Mouse (Mus musculus): Measurements from ENCODE around the gene Ccdc169. TPM values are rescaled to one million over a fixed set of nuclear protein-coding genes. Genes with fewer than 3 reads are reported as not detected.
"Not testable (repeated sequence)": the region's sequence is repeated elsewhere in the genome, so short reads cannot be mapped to it uniquely, and the experiment has no call there.

Ccdc169 gene
- total RNA-seq, 2 experiments from 2014 or later = not detected

- no peak for DNase-seq
Observed at GRCm38 (mm10) chr3:55195581-55196327, 58.6 kb downstream of the Ccdc169 start.

- no peak for DNase-seq
Observed at GRCm38 (mm10) chr3:55196328-55196710, 59.2 kb downstream of the Ccdc169 start.

GRCm38 (mm10) chr3:55203621-55204020 lies 66.5 kb downstream of the Ccdc169 start:
- DNase-seq = not testable (repeated sequence)

GRCm38 (mm10) chr3:55206413-55206812 lies 69.3 kb downstream of the Ccdc169 start:
- no peak for DNase-seq

- no peak for DNase-seq
Observed at GRCm38 (mm10) chr3:55207665-55208064, 70.5 kb downstream of the Ccdc169 start.

- no peak for DNase-seq
Observed at GRCm38 (mm10) chr3:55212254-55212653, 75.1 kb downstream of the Ccdc169 start.

GRCm38 (mm10) chr3:55213785-55214184 lies 76.6 kb downstream of the Ccdc169 start:
- no peak for DNase-seq

GRCm38 (mm10) chr3:55214413-55214812 lies 77.3 kb downstream of the Ccdc169 start:
- no peak for DNase-seq

- DNase-seq = no peak
Observed at GRCm38 (mm10) chr3:55222502-55222901, 85.4 kb downstream of the Ccdc169 start.

Small RNA genes lying within 50 kb of the gene (microRNA-seq; reads per million reads assigned to microRNA genes)
- 0 reads per million in 2 experiments for gene Gm22029 (ENCODE audit: borderline replicate concordance in 2 of 2)

Other genes with a start within 250 kb of the Ccdc169 start
- not detected for gene Sertm1, start 221.5 kb upstream of the Ccdc169 start, total RNA-seq (2021)
- gene Ccna1, start 81.8 kb upstream of the Ccdc169 start, total RNA-seq (2021) = not detected
- 10 to 100 TPM; 24.8 to 28.6 TPM for gene Spg20, start 25.2 kb upstream of the Ccdc169 start, total RNA-seq (2021)
- not detected for gene Sohlh2, start 44.7 kb downstream of the Ccdc169 start, total RNA-seq (2021)
- gene Dclk1, start 105.0 kb downstream of the Ccdc169 start, total RNA-seq (2021) = 1 to 10 TPM; 6.3 to 9.1 TPM